Mouse (Mus musculus): ENCODE results near the gene Rabep2.

- TF ChIP-seq CTCF (IDR thresholded peaks at IDR 0.05; ENCODE audit: extremely low read depth, insufficient read depth, low read length) = no peak
- TF ChIP-seq POLR2A (IDR thresholded peaks at IDR 0.05; ENCODE audit: extremely low read depth, insufficient read depth, low read length) = no peak
Observed at GRCm38 (mm10) chr7:126465246-126466030, 36.9 kb downstream of the Rabep2 start.

All from cortical plate, adult 2 months (tissue).